Mouse (Mus musculus) T-helper 2 cell (primary cell): Measurements from ENCODE around the gene Ngfr.
"Not testable (repeated sequence)": the region's sequence is repeated elsewhere in the genome, so short reads cannot be mapped to it uniquely, and the experiment has no call there.

Experiments
- in situ Hi-C: fragments of 300-600 bp; cut with MboI, MseI; formaldehyde crosslinking; loops from one replicate; pipeline ENCODE4 v1.15.1; 2025; ENCODE audit warnings: high pct_unique_total_duplicates

Ngfr gene

GRCm38 (mm10) chr11:95587423-95587951 is at the start of gene Ngfr:
Gene Ngfr, minus strand, starts transcription at chr11:95587735.
- in situ Hi-C loops: loop anchor here (5.0 kb wide), 1 partner anchor 55 kb away; no protein-coding TSS in a partner anchor

- in situ Hi-C loops: no loop called here
Measured at GRCm38 (mm10) chr11:95635030-95635429, 47.5 kb upstream of the Ngfr start.

- in situ Hi-C loops: no loop called here
Measured at GRCm38 (mm10) chr11:95633512-95634000, 46.0 kb upstream of the Ngfr start.

GRCm38 (mm10) chr11:95632474-95632873 is 44.9 kb upstream of the Ngfr start:
- in situ Hi-C loops: no loop called here

- in situ Hi-C loops: no loop called here
Measured at GRCm38 (mm10) chr11:95631301-95631700, 43.8 kb upstream of the Ngfr start.

GRCm38 (mm10) chr11:95630558-95630957 is 43.0 kb upstream of the Ngfr start:
- in situ Hi-C loops: no loop called here

- in situ Hi-C loops: no loop called here
Measured at GRCm38 (mm10) chr11:95622426-95622825, 34.9 kb upstream of the Ngfr start.

GRCm38 (mm10) chr11:95621541-95622130 is 34.1 kb upstream of the Ngfr start:
- in situ Hi-C loops: no loop called here

GRCm38 (mm10) chr11:95621010-95621409 is 33.5 kb upstream of the Ngfr start:
- in situ Hi-C loops: no loop called here

GRCm38 (mm10) chr11:95619886-95620444 is 32.4 kb upstream of the Ngfr start:
- in situ Hi-C loops: no loop called here

- in situ Hi-C loops: no loop called here
Measured at GRCm38 (mm10) chr11:95619081-95619480, 31.5 kb upstream of the Ngfr start.

GRCm38 (mm10) chr11:95617785-95618465 is 30.4 kb upstream of the Ngfr start:
- in situ Hi-C loops: no loop called here

- in situ Hi-C loops: no loop called here
Measured at GRCm38 (mm10) chr11:95614739-95615138, 27.2 kb upstream of the Ngfr start.

GRCm38 (mm10) chr11:95611283-95611682 is 23.7 kb upstream of the Ngfr start:
- in situ Hi-C loops: no loop called here

GRCm38 (mm10) chr11:95610391-95610902 is 22.9 kb upstream of the Ngfr start:
- in situ Hi-C loops: no loop called here

GRCm38 (mm10) chr11:95609924-95610323 is 22.4 kb upstream of the Ngfr start:
- in situ Hi-C loops: no loop called here

- in situ Hi-C loops: not testable (repeated sequence)
Measured at GRCm38 (mm10) chr11:95607286-95607685, 19.8 kb upstream of the Ngfr start.

- in situ Hi-C loops: loop anchor here (10.0 kb wide), 1 partner anchor 1374 kb away; no protein-coding TSS in a partner anchor
Measured at GRCm38 (mm10) chr11:95598214-95599062, 10.9 kb upstream of the Ngfr start.

GRCm38 (mm10) chr11:95597741-95598140 is 10.2 kb upstream of the Ngfr start:
- in situ Hi-C loops: loop anchor here (10.0 kb wide), 1 partner anchor 1373 kb away; no protein-coding TSS in a partner anchor

GRCm38 (mm10) chr11:95596704-95597103 is 9.2 kb upstream of the Ngfr start:
- in situ Hi-C loops: loop anchor here (10.0 kb wide), 1 partner anchor 1372 kb away; no protein-coding TSS in a partner anchor

GRCm38 (mm10) chr11:95596150-95596515 is 8.6 kb upstream of the Ngfr start:
- in situ Hi-C loops: loop anchor here (10.0 kb wide), 1 partner anchor 1371 kb away; no protein-coding TSS in a partner anchor
